Mouse (Mus musculus): ENCODE results near the gene Tcp11x2. TPM values are rescaled to one million over a fixed set of nuclear protein-coding genes. Genes with fewer than 3 reads are reported as not detected.

Tcp11x2 gene
- not detected in 2 replicates for total RNA-seq (2015; ENCODE audit: low replicate concordance)
- total RNA-seq (2017; ENCODE audit: low replicate concordance): not detected in 2 replicates

- ATAC-seq (replicated peaks; ENCODE audit: low FRiP score, poor library complexity, severe bottlenecking): no peak
These were observed at the start of gene Tcp11x2 for GRCm38 (mm10) chrX:135693633-135694032. TSS of gene Tcp11x2 (minus strand) at chrX:135693790.

- ATAC-seq (replicated peaks; ENCODE audit: low FRiP score, poor library complexity, severe bottlenecking): peak; percentile 37
These were observed 49.4 kb upstream of the Tcp11x2 start for GRCm38 (mm10) chrX:135743056-135743355.

- peak; percentile 100 for ATAC-seq (replicated peaks; ENCODE audit: low FRiP score, poor library complexity, severe bottlenecking)
These were observed 48.9 kb upstream of the Tcp11x2 start, which contains the start of the genes Armcx5 and Gprasp1 for GRCm38 (mm10) chrX:135742304-135743055. TSS of gene Armcx5 (plus strand) at chrX:135742733. TSS of gene Gprasp1 (plus strand) at chrX:135742733.

GRCm38 (mm10) chrX:135738730-135739520 is 45.3 kb upstream of the Tcp11x2 start:
- no peak for ATAC-seq (replicated peaks; ENCODE audit: low FRiP score, poor library complexity, severe bottlenecking)

GRCm38 (mm10) chrX:135725161-135725560 is 31.6 kb upstream of the Tcp11x2 start, which contains the start of gene Tmsb15a:
TSS of gene Tmsb15a (minus strand) at chrX:135725261.
- ATAC-seq (replicated peaks; ENCODE audit: low FRiP score, poor library complexity, severe bottlenecking): no peak

- no peak for ATAC-seq (replicated peaks; ENCODE audit: low FRiP score, poor library complexity, severe bottlenecking)
These were observed 19.3 kb upstream of the Tcp11x2 start for GRCm38 (mm10) chrX:135712845-135713244.

GRCm38 (mm10) chrX:135704349-135704748 is 10.8 kb upstream of the Tcp11x2 start:
- no peak for ATAC-seq (replicated peaks; ENCODE audit: low FRiP score, poor library complexity, severe bottlenecking)

GRCm38 (mm10) chrX:135703111-135703510 is 9.5 kb upstream of the Tcp11x2 start:
- no peak for ATAC-seq (replicated peaks; ENCODE audit: low FRiP score, poor library complexity, severe bottlenecking)

- ATAC-seq (replicated peaks; ENCODE audit: low FRiP score, poor library complexity, severe bottlenecking): no peak
These were observed 5.8 kb downstream of the Tcp11x2 start for GRCm38 (mm10) chrX:135687802-135688201.

- no peak for ATAC-seq (replicated peaks; ENCODE audit: low FRiP score, poor library complexity, severe bottlenecking)
These were observed 11.7 kb downstream of the Tcp11x2 start for GRCm38 (mm10) chrX:135681858-135682257.

GRCm38 (mm10) chrX:135652173-135652772 is 41.3 kb downstream of the Tcp11x2 start:
- no peak for ATAC-seq (replicated peaks; ENCODE audit: low FRiP score, poor library complexity, severe bottlenecking)

GRCm38 (mm10) chrX:135627605-135628004 is 66.0 kb downstream of the Tcp11x2 start, which contains the start of gene Prame:
TSS of gene Prame (minus strand) at chrX:135627705.
- no peak for ATAC-seq (replicated peaks; ENCODE audit: low FRiP score, poor library complexity, severe bottlenecking)

Other genes starting within 250 kb of the Tcp11x2 start
- not detected in 2 replicates for gene AV320801, start 199.2 kb downstream of the Tcp11x2 start, total RNA-seq (2015; ENCODE audit: low replicate concordance)
- 0.09 TPM in 1 of 2 replicates, not detected in the other for gene AV320801, start 199.2 kb downstream of the Tcp11x2 start, total RNA-seq (2017; ENCODE audit: low replicate concordance)
- not detected in 2 replicates for gene Nxf7, start 95.0 kb downstream of the Tcp11x2 start, total RNA-seq (2015; ENCODE audit: low replicate concordance)
- not detected in 2 replicates for gene Nxf7, start 95.0 kb downstream of the Tcp11x2 start, total RNA-seq (2017; ENCODE audit: low replicate concordance)
- not detected in 2 replicates for gene Prame, start 66.1 kb downstream of the Tcp11x2 start, total RNA-seq (2015; ENCODE audit: low replicate concordance)
- gene Prame, start 66.1 kb downstream of the Tcp11x2 start, total RNA-seq (2017; ENCODE audit: low replicate concordance): not detected in 2 replicates
- not detected in 2 replicates for gene Tmsb15a, start 31.5 kb upstream of the Tcp11x2 start, total RNA-seq (2015; ENCODE audit: low replicate concordance)
- not detected in 2 replicates for gene Tmsb15a, start 31.5 kb upstream of the Tcp11x2 start, total RNA-seq (2017; ENCODE audit: low replicate concordance)
- 5.4 and 6.5 TPM in 2 replicates for gene Armcx5, start 48.9 kb upstream of the Tcp11x2 start, total RNA-seq (2015; ENCODE audit: low replicate concordance)
- 4.4 and 4.7 TPM in 2 replicates for gene Armcx5, start 48.9 kb upstream of the Tcp11x2 start, total RNA-seq (2017; ENCODE audit: low replicate concordance)
- 4.6 and 14.6 TPM in 2 replicates for gene Gprasp1, start 48.9 kb upstream of the Tcp11x2 start, total RNA-seq (2015; ENCODE audit: low replicate concordance)
- gene Gprasp1, start 48.9 kb upstream of the Tcp11x2 start, total RNA-seq (2017; ENCODE audit: low replicate concordance): 9.2 and 12.9 TPM in 2 replicates
- gene Bhlhb9, start 103.8 kb upstream of the Tcp11x2 start, total RNA-seq (2015; ENCODE audit: low replicate concordance): 0.38 and 3.8 TPM in 2 replicates
- 1.8 and 3.4 TPM in 2 replicates for gene Bhlhb9, start 103.8 kb upstream of the Tcp11x2 start, total RNA-seq (2017; ENCODE audit: low replicate concordance)
- not detected in 2 replicates for gene Gprasp2, start 145.2 kb upstream of the Tcp11x2 start, total RNA-seq (2015; ENCODE audit: low replicate concordance)
- gene Gprasp2, start 145.2 kb upstream of the Tcp11x2 start, total RNA-seq (2017; ENCODE audit: low replicate concordance): not detected in 2 replicates